Mouse (Mus musculus) left cerebral cortex, adult 2 months (tissue): ENCODE measurements at regions not wholly inside any gene's neighbourhood (a gene's known extent, or its start where the extent isn't known, plus 50 kb on each side); places are given as distances from the start of the nearest gene placed in this dataset.

Experiments used
- DNase-seq, 2 experiments: peaks; one replicate each; pipeline ENCODE4 v3.0.0; 2021 to 2022; ENCODE audit warnings: low spot score in 2 of 2, mixed read lengths in 1 of 2; ENCODE audit errors: extremely low spot score in 1 of 2
- H3K27ac ChIP-seq: fragments of 200-600 bp; 2 replicates; pipeline ENCODE4 v1.8.1; 2022
- H3K4me3 ChIP-seq: fragments of 200-600 bp; 2 replicates; pipeline ENCODE4 v1.8.1; 2022
- CTCF ChIP-seq: fragments of 200-600 bp; IDR thresholded peaks from 2 replicates; pipeline ENCODE4 v1.8.1; 2022; ENCODE audit warnings: antibody characterized with exemption, mild to moderate bottlenecking, moderate library complexity
- intact Hi-C: fragments of 180-260 bp; cut with DNase I; formaldehyde crosslinking; loops from one replicate; pipeline ENCODE4 v1.15.1; 2025

GRCm38 (mm10) chr11:43952151-43952550, 51.1 kb upstream of the Adra1b start:
- TF ChIP-seq CTCF, result no peak
- Histone ChIP-seq H3K4me3 (no peak overlapping the region), H3K27ac (no peak overlapping the region)
- intact Hi-C loops, result no loop called here
- DNase-seq, result no peak

GRCm38 (mm10) chr11:43958241-43958975, 57.4 kb upstream of the Adra1b start:
- TF ChIP-seq CTCF, result no peak
- no peak for DNase-seq
- intact Hi-C loops, result no loop called here
- Histone ChIP-seq H3K27ac (no peak overlapping the region), H3K4me3 (no peak overlapping the region)

GRCm38 (mm10) chr11:43958976-43959315, 57.9 kb upstream of the Adra1b start:
- Histone ChIP-seq H3K27ac (no peak overlapping the region), H3K4me3 (no peak overlapping the region)
- intact Hi-C loops, result no loop called here
- no peak for DNase-seq
- TF ChIP-seq CTCF, result no peak

GRCm38 (mm10) chr11:43960348-43961105, 59.5 kb upstream of the Adra1b start:
- no peak for DNase-seq
- Histone ChIP-seq H3K4me3 (no peak overlapping the region), H3K27ac (no peak overlapping the region)
- intact Hi-C loops, result no loop called here
- TF ChIP-seq CTCF, result peak; percentile 6

- Histone ChIP-seq H3K4me3 (no peak overlapping the region), H3K27ac (no peak overlapping the region)
- no peak for DNase-seq
- no peak for TF ChIP-seq CTCF
- intact Hi-C loops, result no loop called here
These were observed 60.5 kb upstream of the Adra1b start for GRCm38 (mm10) chr11:43961398-43962070.

- Histone ChIP-seq H3K27ac (peak overlapping the region; percentile 38; the same call in 1 of the 2 replicates), H3K4me3 (no peak overlapping the region)
- intact Hi-C loops, result no loop called here
- no peak for TF ChIP-seq CTCF
- DNase-seq, result no peak
These were observed 66.8 kb upstream of the Adra1b start for GRCm38 (mm10) chr11:43967764-43968163.

GRCm38 (mm10) chr11:43971886-43972285, 70.9 kb upstream of the Adra1b start:
- no peak for TF ChIP-seq CTCF
- DNase-seq, result no peak
- no peak overlapping the region for H3K4me3 ChIP-seq
- H3K27ac ChIP-seq, result no peak overlapping the region
- intact Hi-C loops, result no loop called here

- H3K27ac ChIP-seq, result no peak overlapping the region
- no peak for TF ChIP-seq CTCF
- intact Hi-C loops, result loop anchor here (5.0 kb wide), 1 partner anchor 71 kb away; no protein-coding TSS in a partner anchor
- no peak overlapping the region for H3K4me3 ChIP-seq
- no peak for DNase-seq
These were observed 75.0 kb upstream of the Adra1b start for GRCm38 (mm10) chr11:43976024-43976423.

GRCm38 (mm10) chr11:43979406-43979805, 78.4 kb upstream of the Adra1b start:
- no peak for TF ChIP-seq CTCF
- H3K27ac ChIP-seq, result no peak overlapping the region
- DNase-seq, result no peak
- intact Hi-C loops, result loop anchor here (5.0 kb wide), 1 partner anchor 68 kb away; no protein-coding TSS in a partner anchor
- H3K4me3 ChIP-seq, result no peak overlapping the region

GRCm38 (mm10) chr11:43980444-43980843, 79.4 kb upstream of the Adra1b start:
- H3K4me3 ChIP-seq, result no peak overlapping the region
- no peak for TF ChIP-seq CTCF
- intact Hi-C loops, result no loop called here
- no peak overlapping the region for H3K27ac ChIP-seq
- DNase-seq, result no peak

GRCm38 (mm10) chr11:43989911-43990430, 89.0 kb upstream of the Adra1b start:
- Histone ChIP-seq H3K4me3 (no peak overlapping the region), H3K27ac (no peak overlapping the region)
- DNase-seq, result no peak
- intact Hi-C loops, result no loop called here
- no peak for TF ChIP-seq CTCF

GRCm38 (mm10) chr11:43992011-43992471, 91.0 kb upstream of the Adra1b start:
- intact Hi-C loops, result no loop called here
- no peak for TF ChIP-seq CTCF
- no peak overlapping the region for H3K27ac ChIP-seq
- DNase-seq, result no peak
- H3K4me3 ChIP-seq, result no peak overlapping the region
